Mouse (Mus musculus): ENCODE measurements around the gene Eps8l2. TPM values are rescaled to one million over a fixed set of nuclear protein-coding genes. Genes with fewer than 3 reads are reported as not detected.
"Not testable (repeated sequence)": the region's sequence is repeated elsewhere in the genome, so short reads cannot be mapped to it uniquely, and the experiment has no call there.

Gene Eps8l2
- polyA plus RNA-seq, 2 experiments from 2014 or later = not detected

DNA sequence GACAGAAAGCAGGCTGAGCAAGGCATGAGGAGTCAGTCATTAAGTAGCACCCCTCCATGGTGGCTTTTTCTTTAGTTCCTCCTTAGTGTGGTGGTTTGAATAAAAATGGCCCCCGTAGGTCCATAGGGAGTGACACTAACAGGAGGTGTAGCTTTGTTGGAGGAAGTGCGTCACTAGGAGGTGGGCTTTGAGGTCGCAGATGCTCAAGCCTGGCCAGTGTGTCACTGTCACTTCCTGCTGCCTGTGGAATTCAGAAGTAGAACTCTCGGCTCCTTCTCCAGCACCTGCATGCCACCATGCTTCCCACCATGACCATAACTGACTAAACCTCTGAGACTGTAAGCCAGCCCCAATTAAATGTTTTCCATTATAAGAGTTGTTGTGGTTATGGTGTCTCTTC is 28.7 kb downstream of the Eps8l2 start:
- ATAC-seq = no peak

GRCm38 (mm10) chr7:141369918-141370317 is 31.2 kb downstream of the Eps8l2 start:
- ATAC-seq = no peak

DNA sequence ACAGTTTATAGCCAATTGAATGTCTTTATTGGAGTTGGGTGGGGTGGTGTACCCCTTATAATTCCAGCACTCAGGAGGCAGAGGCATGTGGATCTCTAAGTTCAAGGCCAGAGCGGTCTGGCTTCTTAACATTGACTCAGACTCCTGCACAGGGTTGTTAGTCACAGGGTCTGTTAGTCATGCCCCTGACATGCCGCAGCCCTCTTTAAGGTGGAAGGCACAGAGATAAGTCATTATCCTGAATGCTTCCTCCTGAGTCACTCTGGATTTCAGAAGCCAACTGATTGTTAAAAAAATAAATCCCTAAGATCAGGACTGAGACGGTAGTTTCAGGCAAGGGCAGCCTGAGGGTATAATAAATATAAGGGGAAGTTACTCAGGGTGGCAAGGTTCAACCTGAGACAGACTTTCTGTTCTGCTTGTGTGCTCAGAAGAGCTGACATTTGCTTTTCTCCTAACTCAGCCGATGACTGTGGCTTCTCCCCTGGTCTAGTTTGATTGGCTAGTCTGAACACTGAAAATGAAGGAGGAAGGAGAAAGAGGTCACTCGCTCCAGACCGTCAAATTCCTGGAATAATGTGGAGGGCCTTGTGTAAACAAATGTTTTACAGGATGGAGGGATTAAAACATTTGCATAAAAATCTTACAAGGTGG is 33.4 kb downstream of the Eps8l2 start:
- ATAC-seq = no peak

- ATAC-seq = no peak
Observed at GRCm38 (mm10) chr7:141373611-141374010, 34.9 kb downstream of the Eps8l2 start.

GRCm38 (mm10) chr7:141374399-141374798 is 35.7 kb downstream of the Eps8l2 start:
- no peak for ATAC-seq

DNA sequence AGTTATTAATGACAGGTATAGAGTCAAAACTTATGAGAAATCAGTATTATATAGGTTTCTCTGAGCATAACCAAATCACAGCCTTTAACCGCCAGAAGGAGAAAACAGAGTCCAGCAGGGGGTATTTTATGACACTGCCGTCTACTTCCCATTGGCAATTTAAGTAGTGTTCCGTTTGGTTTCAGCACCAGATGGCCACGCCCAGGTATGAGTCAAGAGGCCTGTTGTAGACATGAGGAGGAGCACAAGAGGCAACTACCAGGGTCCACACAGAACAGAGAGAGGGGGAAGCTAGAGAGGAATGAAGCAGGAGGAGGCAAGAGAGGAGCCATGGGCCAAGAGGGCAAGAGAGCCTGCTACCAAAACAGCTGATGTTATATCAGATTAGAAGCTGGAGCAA is 40.9 kb downstream of the Eps8l2 start:
- no peak for ATAC-seq

- no peak for ATAC-seq
Observed at GRCm38 (mm10) chr7:141381068-141381835, 42.6 kb downstream of the Eps8l2 start.

DNA sequence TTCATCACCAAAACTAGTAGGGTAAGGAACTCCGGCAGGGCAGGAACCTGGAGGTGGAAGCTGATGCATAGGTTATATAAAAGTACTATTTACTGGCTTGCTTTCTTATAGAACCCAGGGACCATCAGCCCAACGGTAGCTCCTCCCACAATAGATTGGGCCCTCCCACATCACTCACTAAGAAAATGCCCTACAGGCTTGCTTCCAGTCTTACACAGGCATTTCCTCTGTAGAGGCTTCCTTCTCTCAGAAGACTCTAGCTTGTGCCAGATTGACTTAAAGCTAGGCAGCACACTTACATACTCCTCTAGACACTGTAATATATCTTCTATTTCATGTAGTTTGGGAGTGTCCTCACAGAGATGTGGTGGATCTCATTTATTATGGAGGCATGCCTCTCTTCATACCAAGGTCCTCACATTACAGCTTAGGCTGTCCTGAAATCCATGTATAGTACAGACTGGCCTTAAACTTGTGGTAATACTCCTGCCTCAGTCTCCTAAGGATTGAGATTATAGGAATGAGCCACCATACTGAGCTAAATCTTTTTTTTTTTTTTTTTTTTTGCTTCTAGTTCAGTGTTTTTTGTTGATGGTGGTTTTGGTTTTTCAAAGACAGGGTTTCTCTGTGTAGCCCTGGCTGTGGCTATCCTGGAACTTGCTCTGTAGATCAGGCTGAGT is 49.3 kb downstream of the Eps8l2 start:
- no peak for ATAC-seq

DNA sequence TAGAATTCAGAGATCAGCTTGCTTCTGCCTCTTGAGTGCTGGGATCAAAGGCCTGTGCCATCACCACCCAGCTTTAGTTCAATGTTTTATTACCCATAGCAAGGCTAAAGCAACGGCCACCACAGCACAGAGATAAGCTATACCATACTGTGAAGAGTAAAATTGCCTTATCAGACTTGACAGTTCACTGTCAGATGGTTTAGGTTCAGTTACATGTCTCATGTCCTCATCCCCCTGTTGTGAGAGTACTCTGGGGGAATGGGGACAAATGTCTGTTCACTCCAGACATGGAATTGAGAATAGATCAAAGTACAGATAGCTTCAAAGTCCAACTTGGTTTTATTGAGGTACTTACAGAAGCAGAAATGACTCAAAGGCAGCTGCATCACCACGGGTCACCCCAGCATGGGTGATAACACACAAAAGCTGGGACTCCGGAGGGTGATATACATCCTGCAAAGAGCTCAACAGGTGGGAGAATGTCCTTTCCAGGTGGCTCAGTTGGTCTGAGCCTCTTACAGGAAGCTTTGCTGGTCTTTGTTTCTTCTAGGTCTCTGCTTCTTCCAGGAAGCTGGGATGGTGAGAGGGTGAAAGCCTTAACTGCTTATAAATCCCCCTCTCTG is 49.9 kb downstream of the Eps8l2 start:
- ATAC-seq = no peak

DNA sequence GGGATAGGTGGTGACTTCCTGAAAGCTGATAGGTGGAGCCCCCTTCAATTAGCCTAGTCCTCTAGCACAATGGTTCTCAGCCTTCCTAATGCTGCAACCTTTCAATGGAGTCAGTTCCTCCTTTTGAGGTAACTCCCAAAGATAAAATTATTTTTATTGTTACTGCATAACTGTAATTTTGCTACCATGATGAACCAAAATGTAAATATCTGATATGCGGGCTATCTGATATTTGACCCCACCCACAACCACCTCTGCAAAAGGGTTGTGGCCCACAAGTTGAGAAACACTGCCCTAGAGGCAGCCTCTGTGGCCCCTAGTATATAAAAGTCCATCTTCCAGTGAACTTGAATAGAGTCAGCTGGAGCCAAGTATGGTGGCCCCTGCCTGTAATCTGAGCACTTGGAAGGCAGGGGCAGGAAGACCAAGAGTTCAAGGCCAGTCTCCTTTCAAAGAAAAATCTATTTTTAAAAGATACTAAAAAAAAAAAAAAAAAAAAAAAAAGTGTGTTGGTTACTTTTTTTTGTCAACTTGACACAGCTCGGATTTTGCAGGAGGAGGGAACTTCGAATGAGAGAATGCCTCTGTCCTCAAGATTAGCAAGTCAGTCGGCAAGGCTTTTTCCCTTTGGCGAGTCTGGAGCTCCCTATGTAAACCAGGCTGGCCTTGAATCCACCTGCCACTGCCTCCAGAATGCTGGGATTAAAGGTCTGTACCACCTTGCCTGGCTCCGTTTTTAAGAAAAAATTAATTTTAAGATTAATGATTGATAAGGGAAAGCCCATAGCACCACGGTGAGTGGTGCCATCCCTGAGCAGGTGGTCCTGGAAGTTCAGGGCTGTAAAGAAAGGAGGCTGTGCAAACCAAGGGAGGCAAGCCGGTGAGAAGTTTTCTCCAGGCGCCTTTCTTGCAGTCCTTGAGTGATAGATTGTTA is 51.9 kb downstream of the Eps8l2 start:
- no peak for ATAC-seq

DNA sequence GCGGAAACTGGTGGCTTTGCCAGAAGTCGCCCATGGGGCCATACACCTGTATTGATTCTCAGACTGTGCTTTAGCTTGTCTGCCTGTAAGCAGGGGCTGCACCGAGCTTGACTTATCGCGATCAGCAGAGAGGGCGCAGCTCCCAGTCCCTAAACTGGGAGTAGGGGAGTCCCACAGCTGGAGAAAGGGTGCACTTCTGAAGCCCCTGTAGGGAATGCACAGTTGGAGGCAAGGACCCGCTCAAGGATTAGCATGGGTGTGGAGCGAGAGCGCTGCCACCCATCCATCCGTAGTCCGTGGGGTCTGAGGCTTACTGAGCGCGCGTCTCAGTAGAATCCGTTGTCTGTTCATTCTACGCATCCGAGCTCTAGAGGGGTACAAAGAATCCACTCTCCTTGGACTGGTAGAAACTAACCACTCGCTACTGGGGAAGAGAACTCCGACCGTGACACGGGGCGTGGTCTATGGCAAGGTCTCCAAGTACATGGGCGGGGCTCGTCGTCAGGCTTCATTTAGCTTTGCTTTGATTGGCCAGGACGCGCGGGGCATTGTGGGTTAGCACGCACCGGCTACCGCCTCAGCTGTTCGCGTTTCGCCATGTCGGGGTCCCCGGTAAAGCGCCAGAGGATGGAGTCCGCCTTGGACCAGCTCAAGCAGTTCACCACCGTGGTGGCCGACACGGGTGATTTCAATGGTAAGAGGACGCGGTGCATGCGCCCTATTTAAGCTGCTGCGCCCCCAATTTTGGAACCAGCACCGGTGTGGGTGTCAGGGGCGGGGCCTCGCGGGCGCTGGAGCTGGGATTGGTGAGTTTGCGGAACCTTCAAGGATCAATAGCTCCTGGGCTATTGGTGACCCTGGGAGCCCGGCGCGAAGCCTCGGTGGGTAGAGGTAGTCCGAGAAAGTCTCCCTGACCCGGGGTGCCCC is 53.2 kb downstream of the Eps8l2 start, which contains the start of gene Taldo1:
Gene Taldo1, plus strand, starts transcription at position 575 of the 927 bp plus-strand sequence.
- ATAC-seq = peak; percentile 98

GRCm38 (mm10) chr7:141392552-141393222 is 54.0 kb downstream of the Eps8l2 start:
- no peak for ATAC-seq

DNA sequence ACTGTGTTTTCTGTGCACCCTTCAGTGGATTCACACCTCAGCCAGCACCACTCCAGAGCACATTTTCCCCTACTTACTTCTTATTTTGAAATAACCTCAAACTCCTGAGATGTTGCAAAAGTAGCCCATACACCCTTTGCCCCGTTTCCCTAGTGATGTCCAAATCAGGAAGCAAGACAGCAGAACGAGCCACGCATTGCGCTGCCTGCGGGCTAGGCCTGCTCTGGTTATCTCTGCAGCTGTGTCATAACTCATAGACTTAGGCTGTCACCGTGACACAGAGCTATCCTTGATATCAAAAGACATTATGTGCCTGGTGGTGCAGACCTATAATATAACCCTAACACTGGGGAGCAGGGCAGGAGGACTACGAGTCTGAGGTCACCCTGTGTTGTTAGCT is 55.5 kb downstream of the Eps8l2 start:
- ATAC-seq = no peak

GRCm38 (mm10) chr7:141394771-141395170 is 56.1 kb downstream of the Eps8l2 start:
- ATAC-seq = no peak

- ATAC-seq = no peak
Observed at GRCm38 (mm10) chr7:141395348-141395747, 56.7 kb downstream of the Eps8l2 start.

DNA sequence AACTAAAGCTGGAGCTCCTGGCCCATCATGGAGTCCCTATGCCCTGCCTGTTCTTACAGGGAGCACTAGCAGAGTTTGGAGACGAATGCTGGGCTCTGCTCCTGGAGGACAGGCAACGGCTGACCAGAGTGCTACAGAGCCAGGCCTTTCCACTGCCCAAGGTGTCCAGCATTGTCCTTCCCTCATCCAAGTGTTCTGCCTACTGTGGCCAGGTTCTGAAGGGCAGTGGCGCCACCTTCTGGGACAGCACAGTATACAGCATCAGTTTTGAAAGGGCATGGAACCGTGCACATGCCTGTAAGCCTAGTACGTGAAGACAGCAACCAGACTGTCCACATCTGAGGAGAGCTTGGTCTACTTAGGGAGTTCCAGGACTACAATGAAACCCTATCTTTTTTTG is 64.6 kb downstream of the Eps8l2 start:
- ATAC-seq = peak; percentile 62

DNA sequence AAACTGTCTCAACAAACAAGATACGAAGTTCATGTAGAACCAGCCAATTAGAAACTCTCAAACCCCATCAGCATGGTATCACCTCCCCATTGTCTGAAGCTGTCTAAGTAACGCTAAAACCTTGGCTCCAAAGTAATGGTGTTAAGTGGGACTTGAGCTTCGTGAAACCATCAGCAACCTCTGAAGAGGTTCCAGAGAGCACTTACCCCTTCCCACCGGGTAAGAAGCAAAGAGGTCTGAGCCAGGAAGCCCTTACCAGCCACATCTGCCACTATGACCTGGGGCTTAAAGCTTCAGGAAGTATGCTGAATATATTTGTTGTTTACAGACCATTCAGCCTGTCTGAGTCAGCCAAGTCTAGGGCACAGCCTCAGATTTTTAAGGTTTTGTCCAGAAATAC is 66.8 kb downstream of the Eps8l2 start:
- no peak for ATAC-seq

GRCm38 (mm10) chr7:141407670-141408069 is 69.0 kb downstream of the Eps8l2 start:
- ATAC-seq = not testable (repeated sequence)

DNA sequence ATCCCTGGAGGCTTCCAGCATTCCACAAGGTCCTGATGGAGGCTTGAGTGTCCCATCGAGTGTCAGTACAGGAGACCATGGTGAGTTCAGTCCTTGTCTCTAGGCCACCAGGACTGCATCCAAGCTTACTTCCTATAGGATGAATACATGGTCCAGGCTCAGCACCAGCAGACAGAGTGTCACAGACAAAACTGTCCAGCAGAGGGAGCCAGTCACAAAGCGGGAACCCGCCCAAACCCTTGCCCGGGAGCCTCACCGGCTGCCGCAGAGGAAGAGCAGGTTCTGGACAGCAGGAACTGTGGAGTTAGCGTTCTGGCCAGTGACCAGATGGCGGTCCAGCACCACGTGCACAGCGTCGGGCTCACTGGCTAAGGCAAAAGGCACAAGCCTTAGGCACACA is 70.2 kb downstream of the Eps8l2 start:
- peak; percentile 86 for ATAC-seq

GRCm38 (mm10) chr7:141410631-141411030 is 72.0 kb downstream of the Eps8l2 start:
- no peak for ATAC-seq
